Mouse (Mus musculus) layer of hippocampus, postnatal 25 days (tissue): ENCODE measurements at regions not wholly inside any gene's neighbourhood (a gene's known extent, or its start where the extent isn't known, plus 50 kb on each side); places are given as distances from the start of the nearest gene placed in this dataset.

ENCODE experiments used
- DNase-seq, 2 experiments: peaks; one replicate each; pipeline ENCODE4 v3.0.0; 2022; ENCODE audit warnings: mixed read lengths in 2 of 2, low spot score in 1 of 2; ENCODE audit errors: extremely low spot score in 1 of 2

DNA sequence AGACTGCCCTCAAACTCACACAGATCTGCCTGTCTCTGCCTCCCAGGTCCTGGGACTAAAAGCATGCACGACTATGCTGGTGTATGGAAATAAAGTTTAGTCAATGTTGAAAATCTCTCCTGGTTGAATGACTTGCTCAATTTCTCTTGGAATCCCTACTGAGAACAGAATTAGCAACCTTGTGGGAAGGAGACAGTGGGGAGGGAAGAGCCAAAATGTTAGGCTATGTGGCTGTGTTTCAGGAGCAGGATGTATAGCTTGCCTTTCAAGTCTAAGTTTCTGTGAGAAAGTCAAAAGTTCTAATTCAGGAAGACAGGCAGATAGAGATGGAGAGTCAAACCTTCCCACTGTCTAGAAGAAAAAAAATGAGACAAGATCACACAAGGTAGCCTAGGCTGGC, 168.3 kb upstream of the Creb1 start:
- DNase-seq, result no peak

DNA sequence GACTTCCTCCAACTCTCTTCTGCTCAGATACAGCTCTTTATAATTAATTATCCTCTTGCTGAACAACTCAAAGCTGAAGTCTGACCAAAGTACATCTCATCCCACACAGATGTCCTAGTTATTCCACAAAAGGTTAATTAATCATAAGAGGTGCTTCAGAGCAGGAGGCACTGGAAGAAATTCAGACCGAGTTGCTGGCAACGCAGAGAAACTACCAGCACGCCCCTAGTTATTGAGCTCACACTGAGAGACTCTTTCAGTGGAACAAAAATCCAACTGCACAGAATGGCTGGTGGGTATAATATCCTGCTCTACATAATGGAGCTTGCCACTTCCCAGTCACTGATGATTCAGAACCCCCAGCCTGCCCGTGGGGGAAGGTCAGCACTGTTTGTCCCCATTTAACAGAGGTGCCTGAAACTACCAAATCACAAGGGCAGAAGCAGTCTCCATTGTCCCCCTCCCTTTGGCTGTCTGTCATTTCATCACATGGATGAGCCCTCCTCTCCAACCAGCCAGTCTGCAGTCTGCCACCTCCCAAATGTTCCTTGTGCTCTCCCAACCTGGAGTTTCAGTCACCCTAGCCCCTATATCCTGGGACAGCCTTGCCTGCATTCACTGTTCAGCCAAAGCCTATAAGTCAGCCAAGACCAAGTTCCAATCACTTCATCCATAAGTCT, 170.3 kb upstream of the Creb1 start:
- no peak for DNase-seq

GRCm38 (mm10) chr1:64343268-64343667, 189.2 kb upstream of the Creb1 start:
- no peak for DNase-seq

GRCm38 (mm10) chr1:64341596-64341995, 190.8 kb upstream of the Creb1 start:
- DNase-seq, result peak in 1 of 2 experiments; percentile 8

DNA sequence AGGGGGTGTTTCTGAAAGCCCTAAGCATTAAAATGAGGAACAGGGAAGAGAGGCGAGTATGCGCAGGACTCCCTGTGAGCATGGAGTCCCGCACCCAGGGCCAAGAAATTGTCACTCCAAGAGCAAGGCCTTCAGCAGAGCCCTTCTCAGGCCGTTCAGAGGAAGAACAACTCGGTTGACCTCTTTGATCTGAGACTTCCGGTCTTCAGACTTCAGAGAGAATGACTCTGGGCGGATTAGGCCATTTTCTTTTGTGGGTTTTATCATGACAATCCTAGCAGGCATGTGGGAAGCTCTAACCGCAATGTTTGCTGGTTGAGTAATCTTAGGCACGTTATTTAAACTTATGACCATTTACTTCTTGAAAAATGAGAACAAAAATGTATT, 193.9 kb upstream of the Creb1 start:
- no peak for DNase-seq

- no peak for DNase-seq
Observed at GRCm38 (mm10) chr1:64337619-64338574, 194.5 kb upstream of the Creb1 start.

- DNase-seq, result no peak
Observed at GRCm38 (mm10) chr1:64331566-64331965, 200.9 kb upstream of the Creb1 start.

GRCm38 (mm10) chr1:64330721-64331120, 201.7 kb upstream of the Creb1 start:
- DNase-seq, result no peak

DNA sequence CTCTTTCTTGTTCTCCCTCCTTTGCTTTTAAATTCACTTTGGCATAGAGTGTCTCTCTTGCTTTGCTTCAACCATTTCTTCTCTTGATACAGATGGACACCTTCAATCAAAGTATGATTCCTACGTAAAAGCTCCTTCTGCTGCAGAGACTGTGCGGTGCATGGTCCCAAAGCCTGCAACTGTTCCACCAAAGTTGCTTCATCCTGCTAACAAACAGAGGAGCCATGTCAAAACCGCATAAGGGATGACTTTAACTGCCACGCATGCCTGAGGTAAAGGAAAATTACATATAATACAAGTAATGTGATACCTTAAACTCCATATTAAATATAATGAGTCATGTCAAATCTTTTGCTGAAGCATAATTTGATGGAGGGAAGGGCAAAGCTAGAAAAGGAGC, 200.1 kb upstream of the Klf7 start:
- no peak for DNase-seq

DNA sequence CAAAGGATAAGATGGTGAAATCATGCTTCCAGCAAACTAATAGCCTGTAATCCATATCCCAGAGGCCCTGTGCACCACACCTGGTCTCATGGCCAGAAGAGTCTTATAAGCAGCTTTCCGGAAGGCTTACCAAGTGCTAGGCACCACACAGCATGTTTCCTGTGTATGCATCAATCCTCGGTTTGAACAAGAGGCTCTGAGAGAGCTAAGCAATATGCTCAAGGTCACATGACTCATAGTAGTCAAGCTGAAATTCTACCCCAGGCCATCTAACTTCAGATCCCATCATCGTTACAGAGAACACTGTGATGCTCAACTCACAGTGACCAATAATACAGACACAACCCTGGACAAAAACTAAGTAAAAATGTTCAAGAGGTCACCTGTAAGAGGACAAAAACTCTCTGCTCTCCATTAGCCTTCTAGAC, 197.1 kb upstream of the Klf7 start:
- DNase-seq, result no peak

DNA sequence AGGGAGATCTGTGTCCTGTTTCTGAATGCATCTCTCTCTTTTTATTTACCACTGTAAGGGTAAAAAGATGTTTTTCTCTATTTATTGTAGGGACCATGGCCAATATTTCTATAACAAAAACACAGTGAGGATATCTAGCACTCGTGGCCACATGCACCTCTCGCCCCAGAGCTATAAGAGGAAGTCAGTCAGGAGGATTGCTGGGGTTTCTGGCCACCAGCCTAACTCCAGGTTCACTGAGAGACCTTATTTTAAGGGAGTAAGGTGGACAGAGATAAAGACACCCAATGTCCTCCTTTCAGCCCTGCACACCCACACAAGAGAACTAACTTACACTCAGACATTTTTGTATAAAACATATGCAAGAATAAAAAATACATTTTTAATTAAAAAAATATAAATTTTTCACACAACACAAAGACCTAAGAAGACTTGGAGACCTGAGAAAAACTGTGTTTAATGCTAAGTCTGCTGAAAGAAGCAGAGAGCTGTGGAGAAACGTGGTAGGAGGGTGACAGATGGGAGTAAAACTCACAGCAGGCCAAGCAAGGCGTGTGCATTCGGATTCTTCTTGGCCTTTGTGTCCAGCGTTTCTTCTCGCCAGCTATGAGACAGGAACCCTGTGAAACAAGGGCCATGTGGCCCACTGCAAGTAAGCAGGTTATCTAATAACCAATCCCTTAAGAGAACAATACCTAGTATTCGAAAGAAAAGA, 196.5 kb upstream of the Klf7 start:
- DNase-seq, result no peak

DNA sequence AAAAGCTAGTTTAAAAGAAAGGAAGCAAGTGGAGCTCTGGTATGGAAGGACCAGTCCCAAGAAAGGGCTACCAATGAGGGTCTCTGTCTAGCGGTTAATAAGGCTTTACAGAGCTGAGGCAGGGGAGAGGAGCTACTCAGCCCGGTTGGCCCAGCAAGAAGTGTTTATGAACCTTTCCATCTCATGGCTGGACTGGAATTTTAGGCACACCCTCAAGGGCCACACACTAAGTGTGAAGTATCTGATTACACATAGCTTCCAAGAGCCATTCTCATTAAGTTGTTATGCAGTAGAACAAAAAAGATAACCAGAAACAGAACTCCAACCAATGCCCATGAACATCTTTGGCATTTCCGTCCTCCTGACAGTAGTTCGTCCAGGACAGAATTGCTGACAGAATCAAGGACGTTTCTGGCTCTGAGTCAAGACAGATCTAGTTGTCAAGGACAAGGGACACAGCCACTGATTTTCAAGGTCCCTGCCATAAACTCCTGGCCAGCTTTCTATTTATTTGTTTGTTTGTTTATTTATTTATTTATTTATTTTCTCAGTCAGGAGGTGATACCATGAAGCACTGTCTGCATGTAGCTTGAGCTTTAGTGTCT, 195.1 kb upstream of the Klf7 start:
- no peak for DNase-seq

GRCm38 (mm10) chr1:64311371-64311770, 189.3 kb upstream of the Klf7 start:
- DNase-seq, result no peak

GRCm38 (mm10) chr1:64308560-64308959, 186.5 kb upstream of the Klf7 start:
- no peak for DNase-seq

DNA sequence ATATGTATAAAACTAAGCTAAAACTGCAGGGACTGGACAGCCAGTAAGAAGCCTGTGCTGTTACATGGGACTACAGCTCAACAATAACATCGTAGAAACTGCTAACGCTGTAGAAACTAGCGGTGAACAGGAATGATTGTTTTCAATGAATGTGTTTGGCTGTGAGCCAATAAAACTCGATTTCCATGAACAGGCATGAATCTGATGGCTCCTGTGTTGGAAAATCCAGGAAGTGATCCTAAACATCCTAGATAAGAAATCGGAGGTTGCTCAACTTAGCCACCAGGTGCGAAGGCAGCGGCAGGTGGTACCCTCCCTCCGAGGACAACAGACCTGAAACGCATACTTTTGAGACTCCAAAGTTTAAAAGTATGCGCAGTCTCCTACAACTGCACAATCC, 186.0 kb upstream of the Klf7 start:
- DNase-seq, result no peak

DNA sequence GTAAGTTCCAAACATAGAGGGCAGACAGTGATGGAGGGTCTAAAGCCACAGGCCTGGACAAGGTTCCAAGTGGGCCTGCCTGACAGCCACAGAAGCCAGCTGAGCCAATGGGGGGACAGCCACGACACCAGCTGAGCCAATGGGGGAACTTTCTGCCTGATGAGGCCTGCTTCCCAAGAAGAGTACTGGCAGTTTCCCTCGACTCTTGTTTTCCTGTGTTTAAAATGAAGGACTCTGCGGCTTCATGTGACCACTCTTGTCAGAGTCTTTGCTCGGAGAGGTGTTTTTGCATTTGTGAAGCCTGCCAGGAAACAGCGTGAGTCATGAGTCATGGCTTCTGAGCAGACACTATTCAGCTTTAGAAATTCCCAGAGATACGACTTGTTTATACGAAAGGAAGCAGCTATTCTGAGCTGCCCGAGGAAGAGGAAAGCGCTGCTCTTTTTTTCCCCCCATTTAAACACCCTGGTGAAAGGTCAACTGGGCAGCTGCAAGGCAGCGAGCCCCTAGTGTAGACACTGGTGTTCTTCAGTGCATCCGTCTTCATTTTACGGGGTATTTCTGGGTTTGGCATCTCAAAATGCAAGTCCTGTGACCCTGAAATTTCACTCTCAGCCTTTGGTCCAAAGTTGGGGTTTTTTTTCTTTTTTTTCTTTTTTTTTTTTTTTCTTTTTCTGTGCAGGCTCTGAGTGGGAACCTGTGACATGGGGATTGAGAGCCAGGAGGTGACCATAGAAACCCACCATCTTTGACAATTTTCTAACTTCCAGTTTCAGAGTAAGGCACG, 183.5 kb upstream of the Klf7 start:
- no peak for DNase-seq

- DNase-seq, result no peak
Observed at GRCm38 (mm10) chr1:64302833-64303358, 180.8 kb upstream of the Klf7 start.

GRCm38 (mm10) chr1:64301530-64302061, 179.5 kb upstream of the Klf7 start:
- no peak for DNase-seq

DNA sequence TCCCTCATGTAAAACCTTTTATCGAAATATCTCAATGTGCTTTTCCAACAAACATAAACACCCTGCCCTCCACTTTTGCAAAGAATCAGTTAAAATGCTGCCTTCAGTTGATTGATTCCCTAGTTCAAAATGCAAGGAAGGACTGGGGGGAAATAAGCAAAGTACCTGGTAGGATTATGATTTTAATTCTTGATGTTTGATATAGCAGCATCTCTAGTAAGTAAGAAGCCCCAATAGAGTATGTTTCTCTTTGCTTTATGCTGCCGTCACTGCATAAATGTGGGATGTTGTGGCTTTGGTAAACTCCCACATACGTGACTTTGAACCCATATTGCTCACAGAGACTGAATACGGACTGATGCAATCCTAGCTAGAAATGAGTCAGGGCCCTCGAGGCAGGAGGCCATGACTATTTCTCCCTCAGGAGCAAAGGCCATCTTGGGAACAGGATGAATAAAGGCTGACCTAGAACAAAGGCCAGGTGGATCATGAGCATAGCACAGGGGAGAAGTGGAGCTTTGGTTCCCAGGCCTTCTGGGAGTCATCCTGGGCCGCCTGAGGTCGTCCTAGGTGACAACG, 179.0 kb upstream of the Klf7 start:
- no peak for DNase-seq
